Mouse (Mus musculus): ENCODE data around the gene Fntb. TPM values are rescaled to one million over a fixed set of nuclear protein-coding genes. Genes with fewer than 3 reads are reported as not detected.
"Not testable (repeated sequence)": the region's sequence is repeated elsewhere in the genome, so short reads cannot be mapped to it uniquely, and the experiment has no call there.

The Fntb gene
- polyA plus RNA-seq, 1 experiment from 2014 or later, result 30.7 TPM

GRCm38 (mm10) chr12:76844346-76845061 is 79.1 kb downstream of the Fntb start:
- no peak overlapping the region for H3K27ac ChIP-seq
- H3K36me3 ChIP-seq, result 0 out of 2 replicates have a peak, but pooled peaks cover 3% of the 10 kb centered on the region
- H3K27me3 ChIP-seq (replicated peaks), result no peaks in the 10 kb centered on the region
- no peaks in the 10 kb centered on the region for H3K9me3 ChIP-seq (replicated peaks)
- H3K4me3 ChIP-seq, result no peak overlapping the region
- ATAC-seq, result no peak
- no peak overlapping the region for H3K4me2 ChIP-seq
- H3K4me1 ChIP-seq, result peaks cover 5% of the 10 kb centered on the region; the same call in 1 of the 2 replicates
- WGBS (ENCODE audit: insufficient replicate concordance), result 87% methylated on average over 15 of the region's 15 CpGs
- no peak overlapping the region for H3K9ac ChIP-seq

GRCm38 (mm10) chr12:76852419-76852818 is 87.0 kb downstream of the Fntb start:
- Histone ChIP-seq H3K9me3 (replicated peaks) (no peaks in the 10 kb centered on the region), H3K27me3 (replicated peaks) (no peaks in the 10 kb centered on the region), H3K4me1 (peaks cover 20% of the 10 kb centered on the region), H3K9ac (no peak overlapping the region), H3K4me2 (no peak overlapping the region), H3K4me3 (no peak overlapping the region), H3K27ac (no peak overlapping the region), H3K36me3 (no peaks in the 10 kb centered on the region)
- 73% methylated on average over 2 of the region's 2 CpGs for WGBS (ENCODE audit: insufficient replicate concordance)
- no peak for ATAC-seq

- Histone ChIP-seq H3K4me2 (no peak overlapping the region), H3K27me3 (replicated peaks) (no peaks in the 10 kb centered on the region), H3K27ac (no peak overlapping the region), H3K4me3 (no peak overlapping the region), H3K36me3 (no peaks in the 10 kb centered on the region), H3K9me3 (replicated peaks) (no peaks in the 10 kb centered on the region), H3K9ac (no peak overlapping the region), H3K4me1 (peaks cover 20% of the 10 kb centered on the region)
- no peak for ATAC-seq
- 59% methylated on average over 1 of the region's 1 CpGs for WGBS (ENCODE audit: insufficient replicate concordance)
These were observed 88.2 kb downstream of the Fntb start for GRCm38 (mm10) chr12:76853378-76854142.

GRCm38 (mm10) chr12:76857087-76857486 is 91.7 kb downstream of the Fntb start:
- no peak overlapping the region for H3K4me3 ChIP-seq
- ATAC-seq, result no peak
- H3K4me1 ChIP-seq, result peaks cover 30% of the 10 kb centered on the region
- H3K4me2 ChIP-seq, result no peak overlapping the region
- no peak overlapping the region for H3K27ac ChIP-seq
- no peaks in the 10 kb centered on the region for H3K27me3 ChIP-seq (replicated peaks)
- WGBS (ENCODE audit: insufficient replicate concordance), result 89% methylated on average over 10 of the region's 10 CpGs
- no peaks in the 10 kb centered on the region for H3K36me3 ChIP-seq
- H3K9me3 ChIP-seq (replicated peaks), result no peaks in the 10 kb centered on the region
- H3K9ac ChIP-seq, result no peak overlapping the region

DNA sequence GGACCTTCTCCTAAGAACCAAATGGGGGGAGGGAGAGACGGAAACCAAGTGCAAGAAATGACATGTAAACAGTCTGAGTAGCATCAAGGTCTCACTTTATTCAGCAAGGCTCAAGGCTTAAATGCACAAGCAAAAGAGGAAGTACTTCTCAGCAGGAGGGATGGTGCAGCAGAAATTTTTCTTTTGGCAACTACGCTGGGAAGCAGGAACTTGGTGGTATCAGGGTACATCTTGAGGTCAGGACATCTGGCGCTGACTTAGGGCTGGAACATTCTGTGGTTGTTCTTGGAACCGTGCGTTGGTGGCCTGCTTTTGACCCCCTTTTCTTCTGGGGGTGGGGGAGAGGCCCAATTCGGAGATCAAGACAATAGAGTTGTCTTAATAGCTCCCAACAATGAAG is 93.4 kb downstream of the Fntb start:
- not testable (repeated sequence) for H3K4me2 ChIP-seq; H3K4me3 ChIP-seq; H3K9ac ChIP-seq; H3K27me3 ChIP-seq (replicated peaks); H3K9me3 ChIP-seq (replicated peaks); ATAC-seq; H3K27ac ChIP-seq
- Histone ChIP-seq H3K4me1 (peaks cover 18% of the 10 kb centered on the region), H3K36me3 (peaks cover 12% of the 10 kb centered on the region)
- 75% methylated on average over 6 of the region's 6 CpGs for WGBS (ENCODE audit: insufficient replicate concordance)

- WGBS (ENCODE audit: insufficient replicate concordance), result 83% methylated on average over 11 of the region's 11 CpGs
- ATAC-seq, result no peak
- no peak overlapping the region for H3K4me2 ChIP-seq
These were observed 98.3 kb downstream of the Fntb start for GRCm38 (mm10) chr12:76863651-76864050.

GRCm38 (mm10) chr12:76865266-76865665 is 99.9 kb downstream of the Fntb start:
- H3K9ac ChIP-seq, result no peak overlapping the region
- H3K27me3 ChIP-seq (replicated peaks), result no peaks in the 10 kb centered on the region
- peaks cover 15% of the 10 kb centered on the region for H3K36me3 ChIP-seq
- H3K4me3 ChIP-seq, result no peak overlapping the region
- ATAC-seq, result no peak
- H3K4me1 ChIP-seq, result peaks cover under 1% of the 10 kb centered on the region
- no peaks in the 10 kb centered on the region for H3K9me3 ChIP-seq (replicated peaks)
- WGBS (ENCODE audit: insufficient replicate concordance), result 79% methylated on average over 13 of the region's 13 CpGs
- no peak overlapping the region for H3K27ac ChIP-seq
- H3K4me2 ChIP-seq, result no peak overlapping the region

More at GRCm38 (mm10) chr12:76863651-76864050, 98.3 kb downstream of the Fntb start:
- Histone ChIP-seq H3K9ac (no peak overlapping the region), H3K36me3 (peaks cover 15% of the 10 kb centered on the region), H3K4me3 (no peak overlapping the region), H3K4me1 (peaks cover 10% of the 10 kb centered on the region), H3K27me3 (replicated peaks) (no peaks in the 10 kb centered on the region), H3K9me3 (replicated peaks) (no peaks in the 10 kb centered on the region), H3K27ac (no peak overlapping the region)

DNA sequence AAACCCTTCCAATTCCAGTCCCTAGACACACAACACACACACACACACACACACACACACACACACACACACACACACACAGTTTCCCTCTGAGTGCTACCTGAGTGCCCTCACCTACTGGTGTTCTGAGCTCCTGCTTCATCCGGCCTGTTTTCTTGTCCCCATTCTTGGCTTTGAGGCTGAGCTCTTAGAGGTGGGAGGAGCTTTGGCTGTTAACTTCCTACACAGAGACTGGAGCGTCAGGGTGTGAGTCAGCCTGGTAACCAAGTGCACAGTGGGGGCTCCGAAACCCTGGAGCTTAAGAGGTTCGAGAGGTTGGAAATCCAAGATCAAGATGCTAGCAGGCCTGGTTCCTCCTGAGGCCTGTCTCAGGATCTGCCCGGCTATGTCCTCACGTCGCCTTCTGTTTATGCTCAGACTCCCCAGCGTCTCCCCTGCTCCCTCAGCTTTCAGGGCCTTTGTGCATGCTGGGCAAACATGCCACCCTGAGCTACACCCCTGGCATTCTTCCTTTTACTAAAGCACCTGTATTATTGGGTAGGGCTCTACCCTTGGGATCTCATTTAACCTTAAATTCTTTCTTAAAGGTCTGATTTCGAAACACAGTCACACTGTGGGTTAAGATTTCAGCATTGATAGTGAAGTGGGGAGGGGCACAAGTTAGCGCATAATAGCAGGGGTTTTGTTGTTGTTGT is 102.3 kb downstream of the Fntb start:
- no peak overlapping the region for H3K4me3 ChIP-seq
- no peaks in the 10 kb centered on the region for H3K9me3 ChIP-seq (replicated peaks)
- no peaks in the 10 kb centered on the region for H3K4me1 ChIP-seq
- WGBS (ENCODE audit: insufficient replicate concordance), result 77% methylated on average over 10 of the region's 10 CpGs
- H3K27me3 ChIP-seq (replicated peaks), result no peaks in the 10 kb centered on the region
- H3K27ac ChIP-seq, result no peak overlapping the region
- H3K36me3 ChIP-seq, result peaks cover 13% of the 10 kb centered on the region
- no peak overlapping the region for H3K9ac ChIP-seq
- no peak for ATAC-seq
- H3K4me2 ChIP-seq, result no peak overlapping the region

GRCm38 (mm10) chr12:76868463-76869198 is 103.2 kb downstream of the Fntb start:
- ATAC-seq, result no peak
- Histone ChIP-seq H3K9me3 (replicated peaks) (no peaks in the 10 kb centered on the region), H3K36me3 (peaks cover 10% of the 10 kb centered on the region), H3K9ac (no peak overlapping the region), H3K27me3 (replicated peaks) (no peaks in the 10 kb centered on the region), H3K4me1 (no peaks in the 10 kb centered on the region), H3K4me3 (no peak overlapping the region), H3K27ac (no peak overlapping the region), H3K4me2 (no peak overlapping the region)
- WGBS (ENCODE audit: insufficient replicate concordance), result 61% methylated on average over 14 of the region's 14 CpGs

DNA sequence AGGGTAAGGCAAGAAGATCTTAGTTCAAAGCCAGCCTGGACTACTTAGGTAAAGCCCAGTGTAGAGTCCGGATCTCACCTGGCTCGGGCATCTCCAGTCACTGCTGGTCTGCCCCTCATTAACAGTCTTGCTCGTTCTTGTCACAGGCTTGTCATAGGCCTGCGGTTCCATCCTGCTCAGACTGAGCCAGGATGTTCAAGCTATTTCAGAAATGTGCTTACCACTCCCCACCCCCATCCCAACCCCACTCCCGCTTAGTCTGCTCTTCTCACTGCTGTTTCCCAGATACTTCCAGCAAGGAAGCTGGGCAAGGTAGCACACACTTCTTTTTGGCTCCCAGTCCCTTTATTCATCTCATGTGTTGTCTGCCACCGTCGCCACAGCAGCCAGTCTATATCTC is 104.2 kb downstream of the Fntb start:
- Histone ChIP-seq H3K4me1 (no peaks in the 10 kb centered on the region), H3K27me3 (replicated peaks) (no peaks in the 10 kb centered on the region), H3K36me3 (peaks cover 16% of the 10 kb centered on the region), H3K4me3 (no peak overlapping the region), H3K9ac (no peak overlapping the region), H3K27ac (no peak overlapping the region), H3K4me2 (no peak overlapping the region), H3K9me3 (replicated peaks) (no peaks in the 10 kb centered on the region)
- no peak for ATAC-seq
- 77% methylated on average over 7 of the region's 7 CpGs for WGBS (ENCODE audit: insufficient replicate concordance)

GRCm38 (mm10) chr12:76872767-76873316 is 107.5 kb downstream of the Fntb start:
- no peaks in the 10 kb centered on the region for H3K9me3 ChIP-seq (replicated peaks)
- no peak overlapping the region for H3K4me2 ChIP-seq
- ATAC-seq, result no peak
- no peak overlapping the region for H3K4me3 ChIP-seq
- no peaks in the 10 kb centered on the region for H3K27me3 ChIP-seq (replicated peaks)
- peaks cover 19% of the 10 kb centered on the region for H3K36me3 ChIP-seq
- no peak overlapping the region for H3K9ac ChIP-seq
- H3K27ac ChIP-seq, result no peak overlapping the region
- H3K4me1 ChIP-seq, result no peaks in the 10 kb centered on the region
- 82% methylated on average over 7 of the region's 7 CpGs for WGBS (ENCODE audit: insufficient replicate concordance)
